Mouse (Mus musculus) liver, embryonic 14.5 days (tissue): ENCODE data around the gene Saxo1. TPM values are rescaled to one million over a fixed set of nuclear protein-coding genes. Genes with fewer than 3 reads are reported as not detected.
A peak's percentile ranks its signal among the peaks of the same experiment; 100 is the strongest.

Experiments
- ATAC-seq: fragments of 200-750 bp; cut with Nextera tagmentation; 2 replicates; pipeline ENCODE4 v1.8.0; 2017; ENCODE audit warnings: moderate number of reproducible peaks, mild to moderate bottlenecking, moderate library complexity; ENCODE audit not compliant: insufficient read depth
- DNase-seq, 3 experiments: peaks; one replicate each; pipeline ENCODE4 v3.0.0-alpha.2; 2012 to 2013; ENCODE audit warnings: low read depth in 3 of 3, low spot score in 3 of 3
- H3K27ac ChIP-seq: fragments of 300-500 bp; sonication (generic); 2 replicates; pipeline ENCODE4 v1.5.1; 2014; ENCODE audit warnings: moderate library complexity, mild to moderate bottlenecking, control low read depth, inconsistent platforms
- H3K27me3 ChIP-seq: fragments of 300-500 bp; sonication (generic); 2 replicates; pipeline ENCODE4 v1.6.1; 2014; ENCODE audit warnings: mild to moderate bottlenecking, low read length, moderate library complexity; ENCODE audit not compliant: control insufficient read depth, insufficient read depth
- H3K36me3 ChIP-seq: fragments of 300-500 bp; sonication (generic); replicated peaks from 2 replicates; pipeline ENCODE4 v1.6.1; 2014; ENCODE audit warnings: low read depth; ENCODE audit not compliant: control insufficient read depth, insufficient read depth
- H3K4me1 ChIP-seq, 2 experiments: fragments of 200-500 bp in 1 of 2; fragments of 300-500 bp in 1 of 2; sonication (generic) in 1 of 2; replicated peaks; 2 replicates each; pipeline ENCODE4 v1.6.1; 2012 to 2014; ENCODE audit warnings: antibody characterized with exemption in 1 of 2, inconsistent platforms in 1 of 2, low read length in 1 of 2; ENCODE audit not compliant: control insufficient read depth in 2 of 2, insufficient read depth in 2 of 2
- H3K4me2 ChIP-seq: fragments of 300-500 bp; sonication (generic); 2 replicates; pipeline ENCODE4 v1.6.1; 2014; ENCODE audit warnings: low read depth, mild to moderate bottlenecking, control low read depth, moderate library complexity
- H3K4me3 ChIP-seq, 2 experiments: fragments of 200-500 bp in 1 of 2; fragments of 300-500 bp in 1 of 2; sonication (generic) in 1 of 2; 2 replicates each; pipeline ENCODE4 v1.5.1; 2012 to 2014; ENCODE audit warnings: low read depth in 2 of 2, low read length in 2 of 2, mild to moderate bottlenecking in 2 of 2, control low read depth in 1 of 2, inconsistent platforms in 1 of 2, moderate library complexity in 1 of 2; ENCODE audit not compliant: insufficient read depth in 1 of 2
- H3K9ac ChIP-seq: fragments of 300-500 bp; sonication (generic); replicated peaks from 2 replicates; pipeline ENCODE4 v1.6.1; 2014; ENCODE audit warnings: mild to moderate bottlenecking, control low read depth, moderate library complexity
- H3K9me3 ChIP-seq: fragments of 300-500 bp; sonication (generic); 2 replicates; pipeline ENCODE4 v1.6.1; 2016; ENCODE audit warnings: low read length, mixed read lengths; ENCODE audit not compliant: control insufficient read depth
- CTCF ChIP-seq: IDR thresholded peaks from 2 replicates; pipeline ENCODE4 v1.5.1; 2016; ENCODE audit warnings: antibody characterized with exemption, low read depth, control low read depth
- EP300 ChIP-seq: IDR thresholded peaks from 2 replicates; pipeline ENCODE4 v1.6.1; 2016; ENCODE audit warnings: antibody characterized with exemption, low read depth
- WGBS: fragments of 180-500 bp; shearing (Covaris S2); extraction: QIAGEN DNeasy Blood & Tissue Kit; methylation state at CpG from one replicate; pipeline ENCODE4 v1.1.7; 2014; ENCODE audit not compliant: insufficient replicate concordance; 5-methylcytosine and 5-hydroxymethylcytosine counted together
- polyA plus RNA-seq, 2 experiments: library from polyadenylated mRNA; depleted of rRNA in 1 of 2; stranded (reverse) in 1 of 2; unstranded in 1 of 2; fragments of >200 nt; fragmentation: Nextera tagmentation in 1 of 2; extraction: Ambion mirVana in 1 of 2; gene quantifications; 2 replicates each; pipeline versions ENCODE4 v1.2.1 to v1.2.3; 2012 to 2014

Gene Saxo1
- polyA plus RNA-seq, 2 experiments: not detected

DNA sequence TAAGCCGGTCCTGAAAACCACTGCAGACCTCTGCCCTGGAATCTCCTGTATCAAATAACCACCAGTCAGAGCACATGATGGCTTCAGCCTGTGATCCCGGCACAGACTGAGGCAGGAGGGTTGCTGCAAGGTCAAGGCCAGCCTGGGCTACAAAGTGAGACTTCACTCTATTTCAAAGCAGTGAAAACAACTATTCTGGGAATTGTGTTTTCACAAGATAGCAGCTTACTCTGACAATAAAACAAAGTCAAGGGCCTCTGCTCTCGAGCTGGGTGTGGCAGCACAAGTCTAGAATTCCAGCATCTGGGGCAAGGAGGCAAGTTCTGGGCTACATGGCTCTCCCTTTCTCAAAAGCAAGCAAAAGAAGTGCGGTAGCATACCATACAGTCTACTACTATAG, 878 bp upstream of the Saxo1 start:
- no peak overlapping the region for H3K4me2 ChIP-seq
- TF ChIP-seq CTCF (no peak), EP300 (no peak)
- H3K9me3 ChIP-seq: no peaks in the 10 kb centered on the region
- no peak for ATAC-seq
- no peaks in the 10 kb centered on the region for H3K4me1 ChIP-seq
- H3K27me3 ChIP-seq: no peaks in the 10 kb centered on the region
- no peak overlapping the region for H3K4me3 ChIP-seq
- no peaks in the 10 kb centered on the region for H3K36me3 ChIP-seq
- H3K27ac ChIP-seq: no peak overlapping the region
- WGBS: 49% methylated on average over 4 of the region's 4 CpGs
- H3K9ac ChIP-seq: no peak overlapping the region
- no peak for DNase-seq

- DNase-seq (no peak), ATAC-seq (no peak)
- no peaks in the 10 kb centered on the region for H3K9me3 ChIP-seq
- H3K27me3 ChIP-seq: no peaks in the 10 kb centered on the region
- WGBS: 65% methylated on average over 7 of the region's 7 CpGs
- no peak overlapping the region for H3K4me2 ChIP-seq
- no peak overlapping the region for H3K27ac ChIP-seq
- H3K36me3 ChIP-seq: no peaks in the 10 kb centered on the region
- TF ChIP-seq CTCF: no peak
- no peak for TF ChIP-seq EP300
- no peak overlapping the region for H3K4me3 ChIP-seq
- no peak overlapping the region for H3K9ac ChIP-seq
- H3K4me1 ChIP-seq: no peaks in the 10 kb centered on the region
Observed at GRCm38 (mm10) chr4:86557371-86557770, 757 bp downstream of the Saxo1 start.

- ATAC-seq: no peak
- DNase-seq: peak in 1 of 3 experiments; percentile 22
- 19% methylated on average over 6 of the region's 6 CpGs for WGBS
- no peak overlapping the region for H3K4me2 ChIP-seq
- no peak overlapping the region for H3K27ac ChIP-seq
- H3K4me3 ChIP-seq: no peak overlapping the region
- TF ChIP-seq EP300: no peak
- peak; percentile 68 for TF ChIP-seq CTCF
- H3K27me3 ChIP-seq: no peaks in the 10 kb centered on the region
- no peaks in the 10 kb centered on the region for H3K36me3 ChIP-seq
- no peak overlapping the region for H3K9ac ChIP-seq
- no peaks in the 10 kb centered on the region for H3K4me1 ChIP-seq
- H3K9me3 ChIP-seq: no peaks in the 10 kb centered on the region
Observed at GRCm38 (mm10) chr4:86555035-86555707, 3.0 kb downstream of the Saxo1 start.

DNA sequence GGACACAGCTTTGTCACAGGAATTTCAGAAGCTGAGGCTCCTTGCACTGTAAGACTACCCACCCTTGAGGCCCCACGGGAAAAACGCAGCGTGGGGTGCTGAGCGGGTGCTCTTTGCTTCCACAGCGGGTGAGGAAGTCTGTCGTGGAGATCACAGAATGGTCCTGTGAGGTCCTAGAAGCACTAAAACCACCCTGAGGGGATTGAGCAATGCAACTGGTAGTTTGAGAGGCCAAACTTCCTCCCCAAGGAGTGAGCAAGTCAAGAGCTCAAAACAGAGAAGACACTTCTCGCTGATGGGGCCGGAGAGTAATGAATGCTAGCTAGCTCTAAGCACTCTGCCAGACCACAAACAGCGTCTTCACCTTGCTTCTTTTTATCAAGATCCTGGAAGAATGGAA, 9.8 kb downstream of the Saxo1 start:
- Histone ChIP-seq H3K36me3 (no peaks in the 10 kb centered on the region), H3K27me3 (no peaks in the 10 kb centered on the region), H3K4me2 (no peak overlapping the region), H3K27ac (no peak overlapping the region), H3K4me1 (no peaks in the 10 kb centered on the region), H3K9me3 (no peaks in the 10 kb centered on the region), H3K9ac (no peak overlapping the region), H3K4me3 (no peak overlapping the region)
- 28% methylated on average over 9 of the region's 9 CpGs for WGBS
- no peak for ATAC-seq
- no peak for TF ChIP-seq CTCF
- no peak for TF ChIP-seq EP300
- DNase-seq: no peak

DNA sequence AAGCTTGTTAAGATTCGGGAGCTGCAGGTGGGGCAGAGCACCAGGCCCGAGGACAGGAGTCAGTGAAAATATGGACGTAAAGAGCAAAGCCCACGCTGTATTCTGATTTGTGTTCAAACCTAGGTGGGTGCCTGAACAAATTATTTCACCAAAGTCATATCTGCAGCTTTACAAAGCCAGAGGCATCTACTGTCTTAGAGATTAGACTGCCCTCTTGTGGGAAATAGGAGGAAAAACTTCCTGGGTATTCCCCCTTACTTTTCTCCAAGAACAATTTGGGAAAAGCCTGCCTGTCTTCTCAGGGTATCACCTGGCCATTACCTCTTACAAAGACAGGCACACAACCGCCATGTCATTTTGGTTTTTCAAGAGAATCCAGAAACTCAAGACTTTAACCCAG, 12.5 kb downstream of the Saxo1 start:
- H3K4me2 ChIP-seq: no peak overlapping the region
- H3K9me3 ChIP-seq: no peaks in the 10 kb centered on the region
- H3K4me3 ChIP-seq: no peak overlapping the region
- ATAC-seq (no peak), DNase-seq (no peak)
- H3K27ac ChIP-seq: no peak overlapping the region
- H3K27me3 ChIP-seq: no peaks in the 10 kb centered on the region
- H3K36me3 ChIP-seq: no peaks in the 10 kb centered on the region
- TF ChIP-seq EP300 (no peak), CTCF (peak; percentile 29)
- 51% methylated on average over 5 of the region's 5 CpGs for WGBS
- H3K9ac ChIP-seq: no peak overlapping the region
- H3K4me1 ChIP-seq: no peaks in the 10 kb centered on the region
